ENCODE assay signal across 11 mouse cellular contexts in genomic region chr7:45869107-45869670, GRCm38 (mm10). TPM values are rescaled to one million over a fixed set of nuclear protein-coding genes. Genes with fewer than 3 reads are reported as not detected.
DNase-seq lines count a peak whose midpoint lies in the region; ATAC-seq and TF ChIP-seq lines count a peak whose summit lies in the region.
"Had no signal": no experiment of that assay in that cellular context is flagged by ENCODE, and none has a peak within 500 bp of the region (broad histone marks: within the 10 kb centered on the region; RNA-seq: fewer than 3 reads in every experiment).

No protein-coding gene starts in this region.

- H3K4me1 ChIP-seq in liver, embryonic 13.5 days (replicated peaks): peaks cover 32% of the 10 kb centered on the region
- H3K4me1 ChIP-seq in liver, postnatal 0 days (ENCODE audit: insufficient read depth): peaks cover 10% of the 10 kb centered on the region
- peaks cover 50% of the 10 kb centered on the region for H3K4me1 ChIP-seq in intestine, embryonic 16.5 days (ENCODE audit: control insufficient read depth, insufficient read depth, low read length)
- H3K4me1 ChIP-seq in stomach, embryonic 14.5 days (ENCODE audit: control insufficient read depth, insufficient read depth, low read length): peaks cover 39% of the 10 kb centered on the region; the same call in 1 of the 2 replicates

- no peak for TF ChIP-seq EP300 in liver, postnatal 0 days (IDR thresholded peaks at IDR 0.05; ENCODE audit: low read depth)

- H3K4me2 ChIP-seq in liver, embryonic 13.5 days: 0 out of 2 replicates have a peak overlapping the region, but pooled peaks have one; percentile 8
- H3K4me2 ChIP-seq in liver, postnatal 0 days (ENCODE audit: low read depth, low read length): no peak overlapping the region
- peak overlapping the region; percentile 62 for H3K4me2 ChIP-seq in intestine, embryonic 16.5 days (ENCODE audit: low read depth, low read length)
- H3K4me2 ChIP-seq in stomach, embryonic 14.5 days (replicated peaks; ENCODE audit: low read depth, low read length): peak overlapping the region; percentile 43

- peak; percentile 46 for DNase-seq in adrenal gland, postnatal 10 days
- DNase-seq in adrenal gland, postnatal 25 days: no peak
- no peak for DNase-seq in liver, embryonic 13.5 days
- DNase-seq in liver, postnatal 0 days: no peak
- DNase-seq in left cerebral cortex, adult 8-10 months (ENCODE audit: low spot score in 2 of 2): no peak
- DNase-seq in layer of hippocampus, adult 11-12 months (ENCODE audit: low spot score): no peak

- H3K9me3 ChIP-seq in liver, embryonic 13.5 days (replicated peaks): no peaks in the 10 kb centered on the region
- no peaks in the 10 kb centered on the region for H3K9me3 ChIP-seq in liver, postnatal 0 days (ENCODE audit: low read length)
- no peaks in the 10 kb centered on the region for H3K9me3 ChIP-seq in intestine, embryonic 16.5 days (ENCODE audit: control insufficient read depth, low read length)
- H3K9me3 ChIP-seq in stomach, embryonic 14.5 days (ENCODE audit: control insufficient read depth, low read depth, low read length): no peaks in the 10 kb centered on the region

- H3K36me3 ChIP-seq in liver, embryonic 13.5 days: peaks cover 3% of the 10 kb centered on the region
- no peaks in the 10 kb centered on the region; the same call in 1 of the 2 replicates for H3K36me3 ChIP-seq in liver, postnatal 0 days (replicated peaks; ENCODE audit: insufficient read depth, low read length)
- no peaks in the 10 kb centered on the region for H3K36me3 ChIP-seq in intestine, embryonic 16.5 days (ENCODE audit: control insufficient read depth, insufficient read depth, low read length)
- H3K36me3 ChIP-seq in stomach, embryonic 14.5 days (ENCODE audit: control insufficient read depth, insufficient read depth, low read length): no peaks in the 10 kb centered on the region

- 24% methylated on average over 8 of the region's 8 CpGs for WGBS in liver, embryonic 13.5 days (ENCODE audit: insufficient replicate concordance)
- WGBS in liver, postnatal 0 days (ENCODE audit: insufficient replicate concordance): 37% methylated on average over 8 of the region's 8 CpGs
- WGBS in intestine, embryonic 16.5 days: 19% methylated on average over 8 of the region's 8 CpGs
- WGBS in stomach, embryonic 14.5 days: 21% methylated on average over 8 of the region's 8 CpGs

- no peak overlapping the region for H3K4me3 ChIP-seq in liver, embryonic 13.5 days (replicated peaks)
- no peak overlapping the region for H3K4me3 ChIP-seq in liver, postnatal 0 days (ENCODE audit: low read depth, low read length)
- H3K4me3 ChIP-seq in intestine, embryonic 16.5 days (ENCODE audit: low read length): no peak overlapping the region; the same call in 1 of the 2 replicates
- H3K4me3 ChIP-seq in stomach, embryonic 14.5 days (ENCODE audit: low read depth, low read length): no peak overlapping the region
- H3K4me3 ChIP-seq: erythroblast, embryonic 14.5 days; myocyte had no signal

- no peak overlapping the region for H3K9ac ChIP-seq in liver, embryonic 13.5 days
- no peak overlapping the region for H3K9ac ChIP-seq in liver, postnatal 0 days (replicated peaks)
- H3K9ac ChIP-seq in intestine, embryonic 16.5 days (ENCODE audit: low read depth, low read length): peak overlapping the region; percentile 63
- H3K9ac ChIP-seq in stomach, embryonic 14.5 days (replicated peaks; ENCODE audit: low read depth, low read length): 0 out of 2 replicates have a peak overlapping the region, but pooled peaks have one; percentile 14

- no peak for ATAC-seq in liver, embryonic 13.5 days (ENCODE audit: low read depth)
- no peak for ATAC-seq in liver, postnatal 0 days
- ATAC-seq in intestine, embryonic 16.5 days: no peak
- no peak for ATAC-seq in stomach, embryonic 14.5 days (ENCODE audit: insufficient number of reproducible peaks, insufficient read depth, low FRiP score, low read depth)

- H3K27ac ChIP-seq in liver, embryonic 13.5 days: no peak overlapping the region
- H3K27ac ChIP-seq in liver, postnatal 0 days (ENCODE audit: low read depth): no peak overlapping the region
- no peak overlapping the region for H3K27ac ChIP-seq in intestine, embryonic 16.5 days (ENCODE audit: low read length)
- H3K27ac ChIP-seq in stomach, embryonic 14.5 days (ENCODE audit: low read length): no peak overlapping the region
- H3K27ac ChIP-seq: layer of hippocampus, adult 2 months had no signal

- TF ChIP-seq CTCF in liver, postnatal 0 days (IDR thresholded peaks at IDR 0.05; ENCODE audit: low read depth): no peak

- H3K27me3 ChIP-seq in liver, embryonic 13.5 days: peaks cover 70% of the 10 kb centered on the region
- peaks cover 55% of the 10 kb centered on the region for H3K27me3 ChIP-seq in liver, postnatal 0 days (ENCODE audit: insufficient read depth, low read length)
- H3K27me3 ChIP-seq in intestine, embryonic 16.5 days (replicated peaks; ENCODE audit: control insufficient read depth, insufficient read depth, low read length): peaks cover 26% of the 10 kb centered on the region
- 0 out of 2 replicates have a peak, but pooled peaks cover 12% of the 10 kb centered on the region for H3K27me3 ChIP-seq in stomach, embryonic 14.5 days (ENCODE audit: control insufficient read depth, insufficient read depth, low read length)

RNA-seq across cellular contexts. Expression of gene Kdelr1, which starts 3.4 kb away (rescaled TPM):
- total RNA-seq in adrenal gland, postnatal 10 days (2021): 100 to 1,000 TPM; 126 to 132 TPM
- 140 and 141 TPM in 2 replicates for total RNA-seq in adrenal gland, postnatal 25 days (2021)
- 22.9 and 23.8 TPM in 2 replicates for polyA plus RNA-seq in liver, embryonic 13.5 days (2015; fragmentation: Nextera tagmentation; extraction: Ambion mirVana)
- 33.9 and 37.3 TPM in 2 replicates for polyA plus RNA-seq in liver, postnatal 0 days (2015; fragmentation: Nextera tagmentation; extraction: Ambion mirVana)
- 90.6 and 94.9 TPM in 2 replicates for polyA plus RNA-seq in intestine, embryonic 16.5 days (2015; fragmentation: Nextera tagmentation; extraction: Ambion mirVana)
- polyA plus RNA-seq in stomach, embryonic 14.5 days (2014; fragmentation: Nextera tagmentation; extraction: Ambion mirVana): 150 and 157 TPM in 2 replicates
- total RNA-seq in left cerebral cortex, adult 8-10 months (2022): 10 to 100 TPM; 67.2 to 79.8 (median 74.9) TPM

RNA-seq across cellular contexts. Expression of gene Grin2d, which starts 9.0 kb away (rescaled TPM):
- total RNA-seq in adrenal gland, postnatal 10 days (2021): 1 to 10 TPM in 1 of 2 experiments, under 1 TPM in 1; 0.72 to 1.2 TPM
- 0.43 and 1.2 TPM in 2 replicates for total RNA-seq in adrenal gland, postnatal 25 days (2021)
- polyA plus RNA-seq in liver, embryonic 13.5 days (2015; fragmentation: Nextera tagmentation; extraction: Ambion mirVana): 0.07 TPM in 2 replicates
- 0.02 and 0.05 TPM in 2 replicates for polyA plus RNA-seq in liver, postnatal 0 days (2015; fragmentation: Nextera tagmentation; extraction: Ambion mirVana)
- polyA plus RNA-seq in intestine, embryonic 16.5 days (2015; fragmentation: Nextera tagmentation; extraction: Ambion mirVana): 0.31 and 0.39 TPM in 2 replicates
- polyA plus RNA-seq in stomach, embryonic 14.5 days (2014; fragmentation: Nextera tagmentation; extraction: Ambion mirVana): 0.29 and 0.48 TPM in 2 replicates
- total RNA-seq in left cerebral cortex, adult 8-10 months (2022): 10 to 100 TPM; 11.1 to 12.9 (median 11.8) TPM

RNA-seq across cellular contexts. Expression of gene Syngr4, which starts 27.3 kb away (rescaled TPM):
- total RNA-seq in adrenal gland, postnatal 10 days (2021): under 1 TPM in 1 of 2 experiments, not detected in 1; 0.30 TPM
- total RNA-seq in adrenal gland, postnatal 25 days (2021): 0.70 TPM in 1 of 2 replicates, not detected in the other
- 0.76 and 0.86 TPM in 2 replicates for polyA plus RNA-seq in liver, embryonic 13.5 days (2015; fragmentation: Nextera tagmentation; extraction: Ambion mirVana)
- polyA plus RNA-seq in liver, postnatal 0 days (2015; fragmentation: Nextera tagmentation; extraction: Ambion mirVana): 0.70 and 0.71 TPM in 2 replicates
- polyA plus RNA-seq in intestine, embryonic 16.5 days (2015; fragmentation: Nextera tagmentation; extraction: Ambion mirVana): 0.62 and 0.98 TPM in 2 replicates
- 0.45 and 0.65 TPM in 2 replicates for polyA plus RNA-seq in stomach, embryonic 14.5 days (2014; fragmentation: Nextera tagmentation; extraction: Ambion mirVana)
- under 1 TPM in 1 of 4 experiments, not detected in 3; 0.98 TPM for total RNA-seq in left cerebral cortex, adult 8-10 months (2022)
- total RNA-seq: layer of hippocampus, adult 2 months had no signal

RNA-seq across cellular contexts. Expression of gene Tmem143, which starts 27.6 kb away (rescaled TPM):
- total RNA-seq in adrenal gland, postnatal 10 days (2021): 10 to 100 TPM; 85.8 to 88.1 TPM
- total RNA-seq in adrenal gland, postnatal 25 days (2021): 53.0 and 61.3 TPM in 2 replicates
- 3.6 and 3.8 TPM in 2 replicates for polyA plus RNA-seq in liver, embryonic 13.5 days (2015; fragmentation: Nextera tagmentation; extraction: Ambion mirVana)
- 3.5 and 4.3 TPM in 2 replicates for polyA plus RNA-seq in liver, postnatal 0 days (2015; fragmentation: Nextera tagmentation; extraction: Ambion mirVana)
- 8.1 TPM in 2 replicates for polyA plus RNA-seq in intestine, embryonic 16.5 days (2015; fragmentation: Nextera tagmentation; extraction: Ambion mirVana)
- polyA plus RNA-seq in stomach, embryonic 14.5 days (2014; fragmentation: Nextera tagmentation; extraction: Ambion mirVana): 4.7 and 5.4 TPM in 2 replicates
- 10 to 100 TPM; 18.7 to 24.9 (median 22.7) TPM for total RNA-seq in left cerebral cortex, adult 8-10 months (2022)

RNA-seq across cellular contexts. Expression of gene Grwd1, which starts 38.4 kb away (rescaled TPM):
- total RNA-seq in adrenal gland, postnatal 10 days (2021): 10 to 100 TPM; 23.7 to 27.5 TPM
- 22.3 and 26.6 TPM in 2 replicates for total RNA-seq in adrenal gland, postnatal 25 days (2021)
- 48.4 and 49.2 TPM in 2 replicates for polyA plus RNA-seq in liver, embryonic 13.5 days (2015; fragmentation: Nextera tagmentation; extraction: Ambion mirVana)
- polyA plus RNA-seq in liver, postnatal 0 days (2015; fragmentation: Nextera tagmentation; extraction: Ambion mirVana): 18.3 and 19.3 TPM in 2 replicates
- 57.0 and 63.0 TPM in 2 replicates for polyA plus RNA-seq in intestine, embryonic 16.5 days (2015; fragmentation: Nextera tagmentation; extraction: Ambion mirVana)
- polyA plus RNA-seq in stomach, embryonic 14.5 days (2014; fragmentation: Nextera tagmentation; extraction: Ambion mirVana): 62.7 and 69.6 TPM in 2 replicates
- 10 to 100 TPM; 20.5 to 22.8 (median 21.6) TPM for total RNA-seq in left cerebral cortex, adult 8-10 months (2022)

Comparison
In these comparisons a context has a peak if more than half of its experiments do, and no peak if none do; other contexts are left out.
1. H3K9ac ChIP-seq: peak in intestine, embryonic 16.5 days (single experiment) and stomach, embryonic 14.5 days (single experiment); none in liver, embryonic 13.5 days (single experiment) and liver, postnatal 0 days (single experiment).